9 mouse cellular contexts compared by ENCODE assay signal in genomic region chr1:58562455-58562854, GRCm38 (mm10). TPM values are rescaled to one million over a fixed set of nuclear protein-coding genes. Genes with fewer than 3 reads are reported as not detected.
DNase-seq lines count a peak whose midpoint lies in the region; ATAC-seq lines count a peak whose summit lies in the region.
"Had no signal": no experiment of that assay in that cellular context is flagged by ENCODE, and none has a peak within 500 bp of the region (broad histone marks: within the 10 kb centered on the region; RNA-seq: fewer than 3 reads in every experiment).

No protein-coding gene starts in this region.

- no peak for ATAC-seq in midbrain, embryonic 16.5 days

- no peaks in the 10 kb centered on the region for H3K4me1 ChIP-seq in midbrain, embryonic 10.5 days
- H3K4me1 ChIP-seq in midbrain, embryonic 16.5 days (ENCODE audit: control insufficient read depth, insufficient read depth, low read length): no peaks in the 10 kb centered on the region
- H3K4me1 ChIP-seq: heart, embryonic 15.5 days had no signal

- H3K27ac ChIP-seq in midbrain, embryonic 10.5 days (replicated peaks): no peak overlapping the region
- H3K27ac ChIP-seq in midbrain, embryonic 16.5 days (ENCODE audit: low read length): no peak overlapping the region
- H3K27ac ChIP-seq: heart, embryonic 15.5 days had no signal

- H3K27me3 ChIP-seq in midbrain, embryonic 10.5 days (ENCODE audit: low read depth, poor library complexity, severe bottlenecking): no peaks in the 10 kb centered on the region
- no peaks in the 10 kb centered on the region for H3K27me3 ChIP-seq in midbrain, embryonic 16.5 days (ENCODE audit: control insufficient read depth, insufficient read depth, low read depth, low read length)
- H3K27me3 ChIP-seq: heart, embryonic 15.5 days had no signal

- no peak overlapping the region for H3K4me2 ChIP-seq in midbrain, embryonic 16.5 days (ENCODE audit: low read length)
- H3K4me2 ChIP-seq: heart, embryonic 15.5 days had no signal

- H3K9ac ChIP-seq in midbrain, embryonic 16.5 days (ENCODE audit: low read depth, low read length): no peak overlapping the region
- H3K9ac ChIP-seq: heart, embryonic 15.5 days had no signal

- H3K9me3 ChIP-seq in midbrain, embryonic 10.5 days (replicated peaks): no peaks in the 10 kb centered on the region
- H3K9me3 ChIP-seq in midbrain, embryonic 16.5 days (replicated peaks; ENCODE audit: control insufficient read depth, low read length, poor library complexity, severe bottlenecking): no peaks in the 10 kb centered on the region
- H3K9me3 ChIP-seq: heart, embryonic 15.5 days had no signal

- WGBS in midbrain, embryonic 10.5 days: 88% methylated on average over 1 of the region's 1 CpGs
- 93% methylated on average over 1 of the region's 1 CpGs for WGBS in midbrain, embryonic 16.5 days

- H3K36me3 ChIP-seq in midbrain, embryonic 10.5 days: peaks cover 19% of the 10 kb centered on the region
- peaks cover 6% of the 10 kb centered on the region; the same call in 1 of the 2 replicates for H3K36me3 ChIP-seq in midbrain, embryonic 16.5 days (ENCODE audit: control insufficient read depth, insufficient read depth, low read length)

- H3K4me3 ChIP-seq in midbrain, embryonic 10.5 days: no peak overlapping the region
- no peak overlapping the region for H3K4me3 ChIP-seq in midbrain, embryonic 16.5 days (ENCODE audit: low read depth, low read length)
- H3K4me3 ChIP-seq: heart, embryonic 15.5 days had no signal

- DNase-seq in adrenal gland, adult (ENCODE audit: inconsistent age in 2 of 2, low spot score in 1 of 2): peak; percentile 36 to 74
- DNase-seq in adrenal gland, postnatal 4 days (ENCODE audit: low spot score in 2 of 2): no peak
- peak; percentile 12 for DNase-seq in midbrain, embryonic 10.5 days (ENCODE audit: low spot score)
- peak; percentile 33 for DNase-seq in c-Kit-positive CD71-negative TER-119-negative erythroid progenitor cells, embryonic 14.5 days (ENCODE audit: low read depth)
- peak; percentile 14 to 17 for DNase-seq in gastrocnemius, postnatal 4 days (ENCODE audit: low spot score in 2 of 2)
- peak; percentile 83 for DNase-seq in lung, postnatal 36 days
- peak; percentile 53 for DNase-seq in thymus, postnatal 0 days (ENCODE audit: low spot score)

RNA-seq across cellular contexts. Expression of gene Fam126b, which starts 23.7 kb away (rescaled TPM):
- total RNA-seq in adrenal gland, postnatal 4 days (2021): 10 to 100 TPM; 24.3 to 27.7 TPM
- polyA plus RNA-seq in midbrain, embryonic 10.5 days (2016; fragmentation: Nextera tagmentation; extraction: Ambion mirVana): 5.2 and 7.7 TPM in 2 replicates
- polyA plus RNA-seq in midbrain, embryonic 16.5 days (2015; fragmentation: Nextera tagmentation; extraction: Ambion mirVana): 15.5 and 17.3 TPM in 2 replicates
- total RNA-seq in gastrocnemius, postnatal 4 days (2021): 10 to 100 TPM in 1 of 2 experiments, 1 to 10 TPM in 1; 8.6 to 10.4 TPM
- polyA plus RNA-seq in thymus, postnatal 0 days (2015; fragmentation: Nextera tagmentation; extraction: Ambion mirVana): 6.7 and 7.3 TPM in 2 replicates

RNA-seq across cellular contexts. Expression of gene Ndufb3, which starts 23.7 kb away (rescaled TPM):
- 100 to 1,000 TPM; 101 to 118 TPM for total RNA-seq in adrenal gland, postnatal 4 days (2021)
- 144 and 148 TPM in 2 replicates for polyA plus RNA-seq in midbrain, embryonic 10.5 days (2016; fragmentation: Nextera tagmentation; extraction: Ambion mirVana)
- 173 and 175 TPM in 2 replicates for polyA plus RNA-seq in midbrain, embryonic 16.5 days (2015; fragmentation: Nextera tagmentation; extraction: Ambion mirVana)
- total RNA-seq in gastrocnemius, postnatal 4 days (2021): 100 to 1,000 TPM; 114 to 124 TPM
- 276 and 280 TPM in 2 replicates for polyA plus RNA-seq in thymus, postnatal 0 days (2015; fragmentation: Nextera tagmentation; extraction: Ambion mirVana)

RNA-seq across cellular contexts. Expression of gene Orc2, which starts 57.5 kb away (rescaled TPM):
- 10 to 100 TPM; 27.4 to 29.4 TPM for total RNA-seq in adrenal gland, postnatal 4 days (2021)
- polyA plus RNA-seq in midbrain, embryonic 10.5 days (2016; fragmentation: Nextera tagmentation; extraction: Ambion mirVana): 41.9 and 50.9 TPM in 2 replicates
- polyA plus RNA-seq in midbrain, embryonic 16.5 days (2015; fragmentation: Nextera tagmentation; extraction: Ambion mirVana): 15.1 and 17.2 TPM in 2 replicates
- 10 to 100 TPM; 18.1 to 21.1 TPM for total RNA-seq in gastrocnemius, postnatal 4 days (2021)
- polyA plus RNA-seq in thymus, postnatal 0 days (2015; fragmentation: Nextera tagmentation; extraction: Ambion mirVana): 32.9 and 36.5 TPM in 2 replicates

Comparison
In these comparisons a context has a peak if more than half of its experiments do, and no peak if none do; other contexts are left out.
1. DNase-seq: peak in adrenal gland, adult (2 of 2), midbrain, embryonic 10.5 days (single experiment), c-Kit-positive CD71-negative TER-119-negative erythroid progenitor cells, embryonic 14.5 days (single experiment), gastrocnemius, postnatal 4 days (2 of 2), lung, postnatal 36 days (single experiment) and thymus, postnatal 0 days (single experiment); none in adrenal gland, postnatal 4 days (0 of 2).